Mouse (Mus musculus) ES-Bruce4 (cell line): Measurements from ENCODE around the gene Cdh26. TPM values are rescaled to one million over a fixed set of nuclear protein-coding genes. Genes with fewer than 3 reads are reported as not detected.

ENCODE experiments used
- H3K27ac ChIP-seq: 2 replicates; pipeline ENCODE4 v1.5.1; 2012; ENCODE audit warnings: low read length, inconsistent platforms; ENCODE audit not compliant: insufficient read depth
- H3K27me3 ChIP-seq: 2 replicates; pipeline ENCODE4 v1.6.1; 2012; ENCODE audit warnings: mild to moderate bottlenecking, low read length, inconsistent platforms; ENCODE audit not compliant: control insufficient read depth, poor library complexity, insufficient read depth, severe bottlenecking
- H3K36me3 ChIP-seq: 2 replicates; pipeline ENCODE4 v1.6.1; 2012; ENCODE audit warnings: inconsistent platforms, mild to moderate bottlenecking, low read length, moderate library complexity; ENCODE audit not compliant: control insufficient read depth, poor library complexity, insufficient read depth, severe bottlenecking
- H3K4me1 ChIP-seq: one replicate; pipeline ENCODE4 v1.8.1; 2011; ENCODE audit warnings: low read length; ENCODE audit not compliant: control insufficient read depth, insufficient read depth
- H3K4me3 ChIP-seq: 2 replicates; pipeline ENCODE4 v1.5.1; 2011; ENCODE audit warnings: low read depth, mild to moderate bottlenecking, low read length
- H3K9ac ChIP-seq: 2 replicates; pipeline ENCODE4 v1.6.1; 2012; ENCODE audit warnings: low read depth, mild to moderate bottlenecking, inconsistent platforms; ENCODE audit not compliant: poor library complexity, severe bottlenecking
- H3K9me3 ChIP-seq: replicated peaks from 2 replicates; pipeline ENCODE4 v1.6.1; 2012; ENCODE audit warnings: mild to moderate bottlenecking, low read length, inconsistent platforms; ENCODE audit not compliant: control insufficient read depth, poor library complexity, insufficient read depth, severe bottlenecking
- CTCF ChIP-seq: IDR thresholded peaks from one replicate; pipeline ENCODE4 v1.8.1; 2011; ENCODE audit warnings: low read depth, low read length
- EP300 ChIP-seq: IDR thresholded peaks from 2 replicates; pipeline ENCODE4 v1.6.1; 2011; ENCODE audit warnings: low read depth, low read length; ENCODE audit not compliant: insufficient read depth
- POLR2A ChIP-seq: IDR thresholded peaks from one replicate; pipeline ENCODE4 v1.8.1; 2011; ENCODE audit warnings: low read length; ENCODE audit not compliant: insufficient read depth
- polyA plus RNA-seq: library from polyadenylated mRNA; stranded (reverse); fragments of >200 nt; gene quantifications from 2 replicates; pipeline ENCODE4 v1.2.4, GENCODE M21; 2011; ENCODE audit warnings: low read depth; ENCODE audit not compliant: missing spikeins, insufficient read depth, insufficient read length

Cdh26 gene
- polyA plus RNA-seq, 1 experiment: not detected

GRCm38 (mm10) chr2:178526776-178527175 is 96.4 kb downstream of the Cdh26 start:
- TF ChIP-seq CTCF (no peak), POLR2A (no peak), EP300 (no peak)
- Histone ChIP-seq H3K9me3 (no peaks in the 10 kb centered on the region), H3K27ac (no peak overlapping the region), H3K36me3 (no peaks in the 10 kb centered on the region), H3K27me3 (no peaks in the 10 kb centered on the region), H3K9ac (no peak overlapping the region), H3K4me1 (no peaks in the 10 kb centered on the region), H3K4me3 (no peak overlapping the region)

- Histone ChIP-seq H3K9me3 (no peaks in the 10 kb centered on the region), H3K9ac (no peak overlapping the region), H3K27ac (no peak overlapping the region), H3K36me3 (no peaks in the 10 kb centered on the region), H3K27me3 (no peaks in the 10 kb centered on the region), H3K4me3 (no peak overlapping the region), H3K4me1 (no peaks in the 10 kb centered on the region)
- no peak for TF ChIP-seq POLR2A
- TF ChIP-seq EP300: no peak
- no peak for TF ChIP-seq CTCF
These were observed 100.9 kb downstream of the Cdh26 start for GRCm38 (mm10) chr2:178531226-178531625.

GRCm38 (mm10) chr2:178536574-178536973 is 106.2 kb downstream of the Cdh26 start:
- Histone ChIP-seq H3K27me3 (no peaks in the 10 kb centered on the region), H3K9ac (no peak overlapping the region), H3K4me1 (no peaks in the 10 kb centered on the region), H3K36me3 (no peaks in the 10 kb centered on the region), H3K27ac (no peak overlapping the region), H3K9me3 (no peaks in the 10 kb centered on the region), H3K4me3 (no peak overlapping the region)
- TF ChIP-seq EP300: no peak

Other genes starting within 250 kb of the Cdh26 start
- gene Sycp2, start 22.8 kb upstream of the Cdh26 start, polyA plus RNA-seq: 0.78 and 1.1 TPM in 2 replicates
- 0.27 and 0.73 TPM in 2 replicates for gene Ppp1r3d, start 16.1 kb upstream of the Cdh26 start, polyA plus RNA-seq
- gene Fam217b, start 16.0 kb upstream of the Cdh26 start, polyA plus RNA-seq: 2.5 and 2.9 TPM in 2 replicates